Mouse (Mus musculus) forelimb bud, embryonic 11.5 days (tissue): ENCODE measurements around the gene Dexi.

ENCODE experiments used
- DNase-seq: peaks from one replicate; pipeline ENCODE4 v3.0.0-alpha.2; 2012; ENCODE audit warnings: low read depth, low spot score

Gene Dexi

DNA sequence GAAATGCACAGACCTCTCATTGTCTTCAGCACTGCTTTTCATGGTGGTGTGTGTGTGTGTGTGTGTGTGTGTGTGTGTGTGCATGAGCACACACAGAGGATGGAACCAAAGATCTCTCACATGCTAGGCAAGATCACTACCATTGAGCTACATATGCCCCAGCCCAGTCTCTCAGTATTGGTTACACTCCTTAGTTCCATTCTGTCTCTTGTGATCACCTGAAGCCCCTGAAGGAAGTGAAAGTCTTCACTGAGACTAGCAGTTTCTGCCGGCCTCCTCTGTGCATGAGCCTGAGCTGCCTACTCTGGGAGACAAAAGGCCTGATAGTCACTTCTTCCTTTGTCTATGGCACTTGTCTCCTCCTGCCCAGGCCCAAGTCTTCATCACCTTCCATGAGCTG, 43.7 kb downstream of the Dexi start:
- no peak for DNase-seq

DNA sequence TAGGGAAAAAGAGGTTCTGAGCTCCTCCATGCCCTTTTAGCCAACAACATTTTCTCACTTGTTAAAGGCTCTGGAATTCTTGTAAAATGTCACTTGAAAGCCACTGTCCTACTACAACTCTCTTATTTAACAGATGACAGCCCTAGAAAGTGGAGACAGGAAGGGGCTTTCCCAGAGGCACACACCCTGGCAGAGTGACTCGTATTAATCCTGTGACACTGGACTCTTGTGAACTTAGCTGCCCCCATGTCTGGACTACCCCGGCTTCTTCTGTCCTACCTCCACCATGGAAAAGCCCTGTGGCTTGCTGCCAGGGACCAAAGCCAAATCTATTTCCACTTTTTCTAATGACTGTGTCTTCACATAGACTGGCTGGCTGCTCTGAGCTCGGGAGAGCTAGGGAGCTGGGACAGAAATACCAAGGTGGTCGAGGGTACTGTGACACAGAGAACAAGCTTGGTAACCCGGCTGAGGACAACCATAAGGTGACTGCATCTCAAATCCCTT, 44.7 kb downstream of the Dexi start:
- DNase-seq = no peak

- DNase-seq = no peak
These were observed 47.0 kb downstream of the Dexi start for GRCm38 (mm10) chr16:10495824-10496298.

DNA sequence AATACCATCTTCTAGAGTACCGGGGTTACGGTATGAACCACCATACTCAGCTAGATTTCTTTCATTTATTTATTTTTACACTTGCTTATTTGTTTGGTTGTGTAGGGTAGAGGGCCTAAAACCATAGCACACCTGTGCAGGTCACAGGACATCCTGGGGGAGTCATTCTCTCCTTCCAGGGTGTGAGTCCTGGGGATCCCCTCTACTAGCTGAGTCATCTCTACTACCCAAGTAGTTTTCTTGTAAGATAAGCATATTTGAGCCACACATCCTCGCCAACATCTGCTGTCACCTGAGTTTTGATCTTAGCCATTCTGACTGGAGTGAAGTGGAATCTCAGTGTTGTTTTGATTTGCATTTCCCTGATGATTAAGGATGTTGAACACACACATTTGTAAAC, 50.3 kb downstream of the Dexi start:
- DNase-seq = no peak

- DNase-seq = no peak
These were observed 51.1 kb downstream of the Dexi start for GRCm38 (mm10) chr16:10491716-10492115.

DNA sequence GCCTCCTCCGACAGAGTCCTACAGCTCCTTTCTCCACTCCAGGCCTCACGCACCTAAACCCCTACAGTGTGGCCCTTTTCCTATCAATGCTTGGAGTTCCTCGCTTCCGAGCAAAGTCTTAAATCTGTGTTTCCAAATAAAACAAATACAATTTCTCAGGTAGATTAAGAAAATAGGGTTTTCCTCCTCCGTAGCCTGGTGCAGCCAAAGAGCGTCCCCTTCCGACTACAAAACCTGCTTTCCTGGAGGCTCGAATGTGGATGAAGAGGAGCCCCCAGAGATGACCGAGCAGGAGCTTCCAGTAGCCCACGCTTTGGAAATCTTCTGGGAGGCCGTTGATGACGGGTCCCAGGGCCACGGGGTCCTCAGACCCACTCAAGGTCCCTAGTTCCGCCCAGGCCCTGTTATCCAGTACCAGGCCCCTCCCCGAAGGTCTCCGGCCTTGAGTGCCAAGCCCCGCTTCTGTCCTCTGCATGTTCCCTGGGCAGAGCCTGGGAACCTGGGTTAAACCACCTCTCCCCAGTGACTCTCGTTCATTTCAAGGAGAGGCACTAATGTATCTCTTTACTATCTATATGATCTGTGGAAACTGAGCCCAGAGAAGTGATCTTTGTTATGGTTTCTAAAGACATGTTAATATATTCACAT, 52.2 kb downstream of the Dexi start:
- no peak for DNase-seq

DNA sequence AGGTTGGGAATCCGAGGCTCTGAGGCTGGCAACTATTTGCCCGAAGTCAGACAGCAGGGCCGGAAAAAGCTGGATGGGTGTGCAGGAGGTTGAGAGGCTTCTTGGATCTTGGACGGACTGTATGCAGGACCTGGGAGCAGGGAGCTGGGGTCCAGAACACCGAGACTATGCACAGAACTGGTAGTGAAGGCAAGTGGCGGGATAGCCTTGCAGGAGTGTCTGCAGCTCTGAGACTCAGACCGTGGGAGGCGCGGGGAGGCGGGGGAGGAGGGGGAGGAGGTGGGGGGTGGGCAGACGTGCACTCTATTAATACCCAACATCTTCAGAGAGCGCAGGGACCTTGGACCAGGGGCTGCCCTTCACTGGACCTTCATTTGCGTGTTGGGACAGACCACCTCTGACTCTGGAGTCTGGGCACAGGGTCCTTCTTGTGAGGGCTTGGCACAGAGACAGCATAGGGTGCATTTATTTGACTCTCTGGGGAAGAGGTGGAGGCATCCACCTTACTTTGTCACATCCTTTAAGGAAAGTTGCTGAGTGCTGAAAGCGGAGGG, 52.9 kb downstream of the Dexi start:
- DNase-seq = no peak

DNA sequence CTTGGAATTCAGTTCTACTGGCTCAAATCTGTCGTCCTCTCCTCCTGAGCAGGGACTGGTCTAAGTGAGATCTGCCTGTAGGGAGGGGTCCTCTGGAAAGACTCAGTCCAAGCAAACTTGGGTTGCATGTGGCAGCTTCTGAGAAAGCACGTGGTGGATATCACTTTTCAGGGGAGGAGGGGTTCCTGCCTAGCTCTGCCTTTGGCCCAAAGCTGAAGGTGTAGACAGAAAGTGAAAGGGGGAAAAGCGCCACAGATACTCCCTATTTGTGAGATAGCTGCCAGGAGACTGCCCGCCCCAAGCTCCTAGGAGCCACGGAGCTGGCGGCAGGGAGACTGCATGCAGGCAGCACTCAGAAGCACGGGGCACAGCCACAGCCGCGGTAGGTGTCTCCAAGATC, 53.4 kb downstream of the Dexi start:
- no peak for DNase-seq

DNA sequence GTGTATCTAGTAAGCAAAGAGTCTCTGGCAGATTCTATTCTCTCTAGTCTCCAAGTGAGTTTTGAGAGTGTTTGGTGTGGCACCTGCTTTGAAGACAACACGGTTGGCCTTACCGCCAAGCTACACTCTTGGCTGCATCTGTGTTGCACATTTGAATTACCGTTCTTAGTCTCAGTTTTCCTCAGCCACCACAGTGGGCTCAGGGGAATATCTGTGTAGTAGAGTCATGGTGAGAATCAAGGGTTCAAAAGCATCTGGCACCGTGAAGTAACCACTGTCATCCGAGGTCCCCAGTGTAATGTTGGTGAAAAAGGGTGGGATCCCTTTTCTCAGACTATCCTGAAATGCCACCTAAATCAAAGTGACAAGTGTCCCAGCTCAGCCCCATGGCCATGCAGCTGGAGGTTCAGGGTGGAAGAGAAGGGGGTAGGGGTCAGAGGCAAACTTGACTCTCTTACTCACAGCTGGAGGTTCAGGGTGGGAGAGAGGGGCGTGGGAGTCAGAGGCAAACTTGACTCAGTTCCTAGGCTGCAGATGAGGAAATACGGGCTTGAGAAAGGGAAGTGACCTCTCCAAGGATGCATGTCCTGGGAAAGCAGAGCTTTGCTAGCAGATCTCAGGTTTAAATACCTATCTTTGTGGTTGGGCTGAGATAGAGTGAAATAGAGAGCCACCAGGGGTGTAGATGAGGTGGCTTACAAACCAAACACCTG, 53.9 kb downstream of the Dexi start:
- DNase-seq = no peak

DNA sequence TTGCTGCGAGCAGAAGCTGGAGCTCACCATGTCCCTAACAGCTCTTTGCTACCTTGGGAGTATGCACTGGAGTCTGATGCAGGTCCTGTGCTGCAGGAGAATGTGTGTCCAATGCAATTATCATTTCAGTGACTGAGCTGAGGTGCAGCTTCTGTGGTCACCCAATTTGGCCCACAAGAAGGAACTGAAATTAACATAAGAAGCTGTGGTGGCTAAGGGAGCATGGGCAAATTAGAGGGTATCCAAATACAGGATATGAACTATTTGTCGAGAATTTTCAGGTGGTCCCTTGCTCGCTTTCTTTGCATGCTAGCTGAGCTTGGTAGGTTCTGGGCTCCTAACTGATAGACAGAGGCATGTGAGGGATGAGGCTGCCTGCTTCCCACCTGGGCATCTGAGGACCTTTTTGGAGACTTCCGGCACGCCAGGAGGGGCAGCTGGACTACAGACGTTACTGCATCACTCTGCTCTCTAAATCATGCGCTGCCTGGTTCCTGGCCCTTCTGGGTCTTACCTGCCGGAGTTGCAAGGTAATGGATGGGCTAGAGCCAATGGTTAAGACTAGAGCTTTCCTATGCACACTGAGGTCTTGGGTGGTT, 54.9 kb downstream of the Dexi start:
- DNase-seq = no peak

GRCm38 (mm10) chr16:10486993-10487392, 55.9 kb downstream of the Dexi start:
- DNase-seq = no peak

- DNase-seq = no peak
These were observed 60.5 kb downstream of the Dexi start for GRCm38 (mm10) chr16:10482343-10482742.

- DNase-seq = no peak
These were observed 63.0 kb downstream of the Dexi start, which contains the start of gene Ciita for GRCm38 (mm10) chr16:10479857-10480256. Gene Ciita (plus strand): TSS chr16:10480059.

GRCm38 (mm10) chr16:10475919-10476318, 66.9 kb downstream of the Dexi start:
- DNase-seq = no peak

DNA sequence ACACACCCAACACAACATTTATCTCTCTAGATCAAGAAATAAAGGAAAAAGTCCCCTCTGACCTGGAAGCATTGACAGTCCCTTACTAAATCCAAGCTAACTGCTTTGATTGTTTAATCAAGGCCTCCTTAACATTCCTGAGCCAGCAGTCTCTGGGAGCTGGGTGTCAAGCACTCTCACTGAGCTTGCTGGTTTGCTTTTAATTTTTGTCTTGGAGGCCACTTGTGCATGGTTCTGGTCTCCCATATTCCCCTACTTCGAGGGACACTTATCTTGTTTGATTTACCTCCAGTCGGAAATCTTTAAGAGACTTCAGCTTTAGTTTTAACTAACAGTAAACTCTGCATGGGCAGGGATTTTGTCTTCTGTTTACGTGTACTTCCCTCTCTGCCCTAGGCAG, 67.9 kb downstream of the Dexi start:
- no peak for DNase-seq

DNA sequence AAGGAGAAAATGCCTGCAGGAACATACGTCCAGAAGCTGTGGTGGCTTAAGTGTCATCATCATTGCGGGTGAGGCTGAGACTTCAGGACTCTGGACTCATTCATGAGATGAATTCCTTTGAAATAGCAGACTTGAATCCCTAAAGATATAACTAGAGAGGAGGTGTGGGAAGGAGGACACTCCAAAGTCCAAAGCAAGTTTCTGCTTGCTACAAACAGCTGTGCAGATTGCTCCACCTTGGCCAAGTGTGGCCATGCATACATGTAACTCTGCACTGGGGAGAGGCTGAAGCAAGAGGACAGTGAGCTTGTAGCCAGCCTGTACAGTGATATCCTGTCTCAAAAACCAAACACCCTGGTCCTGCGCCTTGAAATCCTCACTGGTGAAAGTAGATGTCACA, 70.9 kb downstream of the Dexi start:
- DNase-seq = no peak

- no peak for DNase-seq
These were observed 74.7 kb downstream of the Dexi start for GRCm38 (mm10) chr16:10468201-10468600.

DNA sequence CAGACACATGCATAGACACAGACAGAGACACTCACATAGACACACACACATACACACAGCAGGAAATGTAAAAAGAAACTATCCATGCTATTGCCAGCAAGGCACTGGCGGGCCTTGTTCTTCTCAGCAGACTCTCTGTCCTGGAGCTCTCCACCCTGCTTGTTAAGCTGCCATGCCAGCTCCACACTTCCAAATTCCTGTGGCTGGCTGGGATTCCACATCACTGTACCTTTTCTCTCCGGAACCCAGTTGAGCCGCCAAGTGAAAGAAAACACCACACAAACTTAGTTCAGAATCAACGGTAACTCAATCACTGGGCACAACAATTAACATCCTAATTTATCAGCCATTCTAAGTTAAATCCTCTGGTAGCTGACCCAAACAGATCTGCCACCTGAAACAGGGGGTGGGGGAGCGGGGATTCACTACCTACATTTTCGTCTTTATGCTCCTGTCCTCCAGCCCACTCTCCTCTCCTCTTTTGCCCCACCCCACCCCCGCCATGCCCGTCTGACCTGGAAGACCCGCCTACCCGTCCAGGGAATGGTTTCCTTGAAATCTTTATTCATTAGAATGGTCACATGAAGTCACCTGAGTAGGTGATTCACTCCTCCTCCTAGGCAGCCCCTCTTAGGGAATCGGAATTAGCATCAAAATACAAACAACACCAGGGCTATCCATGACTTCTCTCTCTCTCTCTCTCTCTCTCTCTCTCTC, 75.3 kb downstream of the Dexi start:
- no peak for DNase-seq

DNA sequence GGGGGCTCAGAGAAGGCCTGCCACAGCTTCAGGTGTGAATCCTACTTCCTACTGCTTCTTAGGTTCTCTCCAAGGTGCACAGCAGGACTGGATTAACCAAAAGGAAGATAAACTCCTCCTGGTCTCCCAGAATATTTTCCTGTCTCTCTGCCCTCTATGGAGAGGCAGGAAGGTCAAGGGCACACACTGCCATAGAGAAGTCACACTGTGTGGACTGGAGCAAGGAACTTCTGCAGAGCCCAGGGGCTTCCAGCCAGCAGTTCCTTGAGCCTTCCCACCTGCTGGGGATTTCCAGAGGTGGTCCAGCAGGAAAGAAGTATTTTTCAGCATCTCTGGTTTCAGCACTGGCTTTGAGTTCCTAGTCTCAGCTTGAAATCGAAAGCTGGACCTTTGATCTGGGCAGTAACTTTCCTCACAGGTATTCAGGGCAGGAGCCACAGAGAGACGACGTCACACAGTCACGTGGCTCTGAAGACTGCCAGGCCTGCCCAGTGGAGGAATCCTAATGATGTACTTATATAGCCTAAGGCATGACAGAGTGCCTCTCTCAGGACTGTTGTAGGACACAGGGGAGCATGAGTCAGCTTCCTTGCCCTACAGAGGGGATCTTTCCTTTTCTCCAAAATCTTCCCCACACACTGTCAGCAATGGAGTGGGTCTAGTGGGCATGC, 77.7 kb downstream of the Dexi start:
- no peak for DNase-seq

- DNase-seq = no peak
These were observed 81.7 kb downstream of the Dexi start for GRCm38 (mm10) chr16:10461178-10461577.

DNA sequence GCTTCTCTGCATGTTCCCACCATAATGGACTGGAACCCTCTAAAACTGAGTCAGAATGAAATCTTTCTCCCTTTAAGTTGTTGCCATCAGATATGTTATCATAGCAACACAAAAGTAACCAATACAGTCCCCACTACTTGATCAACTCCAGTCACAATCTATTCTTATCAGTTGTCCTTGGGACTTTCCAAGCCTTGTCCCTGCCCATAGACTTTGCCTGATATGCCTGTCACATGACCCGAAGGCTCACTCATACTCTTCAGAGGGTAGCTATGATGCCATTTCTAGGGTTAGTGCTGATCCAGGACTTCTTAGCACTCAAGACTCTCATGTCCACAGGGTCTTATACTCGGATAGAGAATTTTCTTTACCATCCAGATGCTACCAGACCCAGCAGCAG, 82.7 kb downstream of the Dexi start:
- no peak for DNase-seq
